Mouse (Mus musculus) bone marrow macrophage, adult 2 months (primary cell): ENCODE measurements around the gene Cenpt. TPM values are rescaled to one million over a fixed set of nuclear protein-coding genes. Genes with fewer than 3 reads are reported as not detected.

Experiments
- H3K27ac ChIP-seq: 2 replicates; pipeline ENCODE4 v1.5.1; 2012; ENCODE audit warnings: low read depth, low read length; ENCODE audit not compliant: insufficient read depth
- H3K4me1 ChIP-seq: 2 replicates; pipeline ENCODE4 v1.6.1; 2012; ENCODE audit warnings: low read length; ENCODE audit not compliant: control insufficient read depth, insufficient read depth
- H3K4me3 ChIP-seq: 2 replicates; pipeline ENCODE4 v1.5.1; 2012; ENCODE audit warnings: mild to moderate bottlenecking, low read length, moderate library complexity; ENCODE audit not compliant: insufficient read depth
- CTCF ChIP-seq: IDR thresholded peaks from 2 replicates; pipeline ENCODE4 v1.5.1; 2012; ENCODE audit warnings: low read depth, mild to moderate bottlenecking, low read length, moderate library complexity
- POLR2A ChIP-seq: IDR thresholded peaks from 2 replicates; pipeline ENCODE4 v1.6.1; 2012; ENCODE audit warnings: mild to moderate bottlenecking, low read depth, low read length, borderline replicate concordance
- polyA plus RNA-seq: library from polyadenylated mRNA; stranded (reverse); fragments of >200 nt; gene quantifications from 2 replicates; pipeline ENCODE4 v1.2.4, GENCODE M21; 2012; ENCODE audit not compliant: missing spikeins, insufficient read depth, insufficient read length

Cenpt gene
- polyA plus RNA-seq, 1 experiment, result 17.1 TPM

- H3K4me1 ChIP-seq, result peaks cover 7% of the 10 kb centered on the region; the same call in 1 of the 2 replicates
- TF ChIP-seq POLR2A (no peak), CTCF (no peak)
- no peak within 1 kb of the TSS for H3K27ac ChIP-seq
- peak within 1 kb of the TSS; percentile 89 for H3K4me3 ChIP-seq
Measured at GRCm38 (mm10) chr8:105880754-105881520, 27.9 kb upstream of the Cenpt start, which contains the start of gene Edc4. Edc4 (plus strand) TSS chr8:105880881.

GRCm38 (mm10) chr8:105874301-105874700 lies 21.2 kb upstream of the Cenpt start:
- no peak for TF ChIP-seq CTCF
- no peak for TF ChIP-seq POLR2A
- Histone ChIP-seq H3K27ac (peak overlapping the region; percentile 61), H3K4me3 (0 out of 2 replicates have a peak overlapping the region, but pooled peaks have one; percentile 1), H3K4me1 (peaks cover 33% of the 10 kb centered on the region)

- TF ChIP-seq POLR2A, result no peak
- 0 out of 2 replicates have a peak, but pooled peaks have one; percentile 5 for TF ChIP-seq CTCF
- H3K4me3 ChIP-seq, result no peak overlapping the region
- H3K27ac ChIP-seq, result no peak overlapping the region
- peaks cover 5% of the 10 kb centered on the region; the same call in 1 of the 2 replicates for H3K4me1 ChIP-seq
Measured at GRCm38 (mm10) chr8:105866364-105867029, 13.4 kb upstream of the Cenpt start.

- H3K4me3 ChIP-seq, result peak overlapping the region; percentile 70
- H3K27ac ChIP-seq, result 0 out of 2 replicates have a peak overlapping the region, but pooled peaks have one; percentile 70
- peaks cover 27% of the 10 kb centered on the region for H3K4me1 ChIP-seq
- TF ChIP-seq CTCF (no peak), POLR2A (no peak)
Measured at GRCm38 (mm10) chr8:105861951-105862350, 8.9 kb upstream of the Cenpt start.

DNA sequence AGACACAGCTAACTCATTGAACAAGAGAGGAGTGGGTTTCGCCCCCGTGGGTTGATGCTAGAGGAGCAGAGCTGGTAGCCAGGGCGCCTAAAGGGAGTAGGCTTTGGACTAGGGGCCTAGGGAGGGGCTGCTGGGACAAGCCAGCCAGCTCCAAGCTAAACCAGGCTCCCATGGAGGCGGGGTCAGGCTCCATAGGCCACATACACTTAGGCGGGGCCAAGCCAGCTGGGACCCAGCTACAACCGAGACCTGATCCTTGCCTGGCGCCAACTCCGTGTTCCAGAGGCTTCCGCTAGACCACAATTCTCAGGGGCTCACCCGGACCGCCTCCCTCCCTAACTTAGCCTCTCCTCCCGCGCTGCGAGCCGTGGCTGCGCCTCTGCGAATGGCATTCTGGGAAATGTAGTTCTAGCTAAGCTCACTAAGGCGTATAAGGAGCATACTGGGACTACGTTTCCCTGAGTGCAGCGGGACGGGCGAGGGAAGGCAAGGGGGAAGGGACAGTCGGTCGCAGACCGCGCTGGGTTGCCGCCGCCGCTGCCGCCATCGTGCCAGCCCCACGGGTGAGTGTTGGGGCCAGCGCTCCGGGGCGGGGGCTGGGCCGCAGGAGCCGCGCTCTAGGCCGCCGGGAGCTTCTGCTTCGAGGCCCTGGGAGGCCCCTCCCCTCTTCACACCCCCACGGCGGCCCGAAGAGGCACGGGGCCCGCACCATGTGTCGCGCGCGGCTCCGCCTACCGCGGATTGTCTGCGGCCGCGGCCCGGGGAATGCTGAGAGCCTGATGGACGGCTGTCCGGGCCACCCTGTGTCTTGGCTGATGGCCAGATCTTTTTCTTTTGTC lies 7.3 kb upstream of the Cenpt start, which contains the start of gene Nutf2:
Nutf2 (plus strand) TSS at position 438 of the 839 bp plus-strand sequence.
- Histone ChIP-seq H3K4me1 (peaks cover 31% of the 10 kb centered on the region), H3K4me3 (peak within 1 kb of the TSS; percentile 70), H3K27ac (peak within 1 kb of the TSS; percentile 70)
- no peak for TF ChIP-seq CTCF
- no peak for TF ChIP-seq POLR2A

DNA sequence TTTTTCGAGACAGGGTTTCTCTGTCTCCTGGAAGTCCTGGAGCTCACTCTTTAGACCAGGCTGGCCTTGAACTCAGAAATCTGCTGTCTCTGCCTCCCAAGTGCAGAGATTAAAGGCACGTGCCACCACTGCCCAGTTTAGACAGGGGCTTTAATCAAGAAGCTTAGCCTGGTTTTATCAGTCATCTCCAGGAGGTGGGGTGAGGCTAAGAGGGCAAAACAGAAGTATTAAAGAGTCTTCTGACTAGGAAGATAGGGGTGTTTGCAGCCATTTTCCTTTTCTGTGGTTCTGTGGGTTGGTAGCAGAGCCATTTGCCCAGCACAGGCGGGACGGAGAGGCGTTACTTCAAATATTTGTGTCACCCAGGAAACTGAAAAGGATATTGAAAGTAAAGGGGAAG lies 6.2 kb upstream of the Cenpt start:
- TF ChIP-seq CTCF (no peak), POLR2A (no peak)
- peak overlapping the region; percentile 61 for H3K27ac ChIP-seq
- peaks cover 32% of the 10 kb centered on the region for H3K4me1 ChIP-seq
- H3K4me3 ChIP-seq, result peak overlapping the region; percentile 53; the same call in 1 of the 2 replicates

DNA sequence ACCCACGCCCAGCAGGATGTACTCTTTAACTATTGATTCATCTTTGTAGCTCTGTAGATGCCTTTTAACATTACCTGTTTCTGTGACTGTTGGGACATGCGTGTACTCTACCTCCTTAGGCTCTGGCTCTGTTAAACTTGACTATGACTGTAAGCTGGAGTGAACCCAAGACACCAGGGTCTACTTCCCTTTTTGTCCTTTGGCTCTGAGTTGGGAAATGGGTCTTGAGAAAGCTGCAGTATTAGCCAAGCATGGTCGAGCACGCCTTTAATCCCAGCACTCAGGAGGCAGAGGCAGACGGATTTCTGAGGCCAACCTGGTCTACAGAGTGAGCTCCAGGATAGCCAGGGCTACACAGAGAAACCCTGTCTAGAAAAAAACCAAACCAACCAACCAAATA lies 5.4 kb upstream of the Cenpt start:
- Histone ChIP-seq H3K4me3 (no peak overlapping the region), H3K27ac (peak overlapping the region; percentile 61), H3K4me1 (peaks cover 33% of the 10 kb centered on the region)
- TF ChIP-seq POLR2A (no peak), CTCF (no peak)

GRCm38 (mm10) chr8:105856168-105856835 lies 3.2 kb upstream of the Cenpt start:
- no peak for TF ChIP-seq POLR2A
- no peak for TF ChIP-seq CTCF
- Histone ChIP-seq H3K4me3 (peak overlapping the region; percentile 89), H3K27ac (0 out of 2 replicates have a peak overlapping the region, but pooled peaks have one; percentile 48), H3K4me1 (peaks cover 30% of the 10 kb centered on the region)
